Mouse (Mus musculus): ENCODE measurements at regions not wholly inside any gene's neighbourhood (a gene's known extent, or its start where the extent isn't known, plus 50 kb on each side); places are given as distances from the start of the nearest gene placed in this dataset.

- H3K9ac ChIP-seq (ENCODE audit: insufficient read depth, low read depth) = no peak overlapping the region
- H3K27ac ChIP-seq (ENCODE audit: insufficient read depth, low read depth) = no peak overlapping the region
- no peaks in the 10 kb centered on the region for H3K36me3 ChIP-seq (replicated peaks in 1 of 2; ENCODE audit: control insufficient read depth in 1 of 2, insufficient read depth in 1 of 2, low read length in 1 of 2)
- in situ Hi-C loops (cut with MboI; ENCODE audit: low pct_ligation_motif_present, low pct_unique_long_range_greater_than_20kb, low sequenced_read_pairs) (no loop called here), dilution Hi-C loops (cut with MboI; ENCODE audit: extremely low pct_ligation_motif_present, extremely low pct_unique_long_range_greater_than_20kb, low sequenced_read_pairs) (no loop called here)
- H3K4me3 ChIP-seq (replicated peaks in 1 of 3; ENCODE audit: low read depth in 2 of 3, low read length in 2 of 3, poor library complexity in 1 of 3) = no peak overlapping the region
- H3K9me3 ChIP-seq (replicated peaks; ENCODE audit: low read length) = no peaks in the 10 kb centered on the region
- TF ChIP-seq CTCF (conservative IDR thresholded peaks at IDR 0.05 in 1 of 2, IDR thresholded peaks at IDR 0.05 in 1 of 2; ENCODE audit: low read depth in 2 of 2, low read length in 2 of 2) = no peak
- TF ChIP-seq BHLHE40 (IDR thresholded peaks at IDR 0.05; ENCODE audit: low read depth, low read length) = no peak
- no peak for TF ChIP-seq ZNF384 (IDR thresholded peaks at IDR 0.05; ENCODE audit: low read depth, low read length)
- no peak for TF ChIP-seq ZMIZ1 (IDR thresholded peaks at IDR 0.05; ENCODE audit: low read depth, low read length)
- TF ChIP-seq IRF4 (IDR thresholded peaks at IDR 0.05; ENCODE audit: low read depth, low read length) = no peak
- no peak for TF ChIP-seq RCOR1 (conservative IDR thresholded peaks at IDR 0.05; ENCODE audit: low read depth, low read length)
- no peak for TF ChIP-seq MYC (IDR thresholded peaks at IDR 0.05; ENCODE audit: low read depth, low read length)
- TF ChIP-seq JUND (conservative IDR thresholded peaks at IDR 0.05; ENCODE audit: low read depth, low read length) = no peak
- TF ChIP-seq SMC3 (IDR thresholded peaks at IDR 0.05; ENCODE audit: low read depth, low read length) = no peak
- TF ChIP-seq MAX (IDR thresholded peaks at IDR 0.05; ENCODE audit: low read length) = no peak
- H3K79me2 ChIP-seq (replicated peaks; ENCODE audit: control insufficient read depth, extremely low read depth, insufficient read depth, poor library complexity, severe bottlenecking) = no peaks in the 10 kb centered on the region
- no peaks in the 10 kb centered on the region for H3K27me3 ChIP-seq (replicated peaks)
- no peak for DNase-seq (ENCODE audit: extremely low read depth)
- H3K4me2 ChIP-seq (ENCODE audit: insufficient read depth, low read depth, poor library complexity, severe bottlenecking) = no peak overlapping the region
- no peaks in the 10 kb centered on the region for H3K4me1 ChIP-seq (ENCODE audit: control insufficient read depth in 1 of 2, insufficient read depth in 2 of 2)
These were observed 290.0 kb downstream of the Pla2g4a start for GRCm38 (mm10) chr1:149671091-149671490.

Measured in CH12.LX (cell line).